Mouse (Mus musculus) forebrain, embryonic 14.5 days (tissue): ENCODE data around the gene BC049715. TPM values are rescaled to one million over a fixed set of nuclear protein-coding genes. Genes with fewer than 3 reads are reported as not detected.

Experiments used
- ATAC-seq: fragments of 200-750 bp; cut with Nextera tagmentation; 2 replicates; pipeline ENCODE4 v1.8.0; 2017; ENCODE audit warnings: mild to moderate bottlenecking, moderate library complexity
- DNase-seq: peaks from one replicate; pipeline ENCODE4 v3.0.0-alpha.2; 2015; ENCODE audit warnings: low spot score
- H3K27ac ChIP-seq: fragments of 300-500 bp; sonication (generic); 2 replicates; pipeline ENCODE4 v1.5.1; 2014; ENCODE audit warnings: low read depth, mild to moderate bottlenecking, control low read depth, low read length, moderate library complexity
- H3K27me3 ChIP-seq: fragments of 300-500 bp; sonication (generic); replicated peaks from 2 replicates; pipeline ENCODE4 v1.6.1; 2014; ENCODE audit warnings: low read length, control low read depth, mixed read lengths; ENCODE audit not compliant: control insufficient read depth, insufficient read depth
- H3K36me3 ChIP-seq: fragments of 300-500 bp; sonication (generic); 2 replicates; pipeline ENCODE4 v1.6.1; 2014; ENCODE audit warnings: low read length, control low read depth; ENCODE audit not compliant: control insufficient read depth, insufficient read depth
- H3K4me1 ChIP-seq: fragments of 300-500 bp; sonication (generic); 2 replicates; pipeline ENCODE4 v1.6.1; 2014; ENCODE audit warnings: antibody characterized with exemption, low read length, control low read depth; ENCODE audit not compliant: control insufficient read depth, insufficient read depth
- H3K4me2 ChIP-seq: fragments of 300-500 bp; sonication (generic); 2 replicates; pipeline ENCODE4 v1.6.1; 2014; ENCODE audit warnings: mild to moderate bottlenecking, control low read depth, low read length
- H3K4me3 ChIP-seq: fragments of 300-500 bp; sonication (generic); 2 replicates; pipeline ENCODE4 v1.5.1; 2014; ENCODE audit warnings: low read depth, low read length, control low read depth
- H3K9ac ChIP-seq: fragments of 300-500 bp; sonication (generic); 2 replicates; pipeline ENCODE4 v1.6.1; 2014; ENCODE audit warnings: mild to moderate bottlenecking, low read length, control low read depth, moderate library complexity
- H3K9me3 ChIP-seq: fragments of 300-500 bp; sonication (generic); replicated peaks from 2 replicates; pipeline ENCODE4 v1.6.1; 2016; ENCODE audit warnings: low read length, control low read depth, mixed read lengths; ENCODE audit not compliant: control insufficient read depth
- WGBS: fragments of 180-500 bp; shearing (Covaris S2); extraction: QIAGEN DNeasy Blood & Tissue Kit; methylation state at CpG from one replicate; pipeline ENCODE4 v1.1.7; 2014; 5-methylcytosine and 5-hydroxymethylcytosine counted together
- microRNA-seq: library from miRNA; unstranded; fragments of <30 nt; microRNA quantifications from one replicate; pipeline ENCODE4, GENCODE M21; 2016
- polyA plus RNA-seq: library from polyadenylated mRNA; unstranded; fragments of >200 nt; fragmentation: Nextera tagmentation; extraction: Ambion mirVana; gene quantifications from 2 replicates; pipeline ENCODE4 v1.2.1, GENCODE M21; 2014

Gene BC049715
- polyA plus RNA-seq, 1 experiment from 2014 or later = 0.86 TPM

GRCm38 (mm10) chr6:136887854-136888253, 60.4 kb downstream of the BC049715 start:
- Histone ChIP-seq H3K9ac (no peak overlapping the region), H3K4me2 (no peak overlapping the region), H3K36me3 (no peaks in the 10 kb centered on the region), H3K9me3 (no peaks in the 10 kb centered on the region), H3K4me1 (no peaks in the 10 kb centered on the region), H3K27ac (no peak overlapping the region), H3K4me3 (no peak overlapping the region), H3K27me3 (no peaks in the 10 kb centered on the region)
- ATAC-seq (no peak), DNase-seq (no peak)
- 81% methylated on average over 9 of the region's 9 CpGs for WGBS

- H3K36me3 ChIP-seq = no peaks in the 10 kb centered on the region
- no peaks in the 10 kb centered on the region for H3K4me1 ChIP-seq
- no peak overlapping the region for H3K27ac ChIP-seq
- ATAC-seq = no peak
- H3K4me3 ChIP-seq = no peak overlapping the region
- H3K9me3 ChIP-seq = no peaks in the 10 kb centered on the region
- 87% methylated on average over 6 of the region's 6 CpGs for WGBS
- no peak overlapping the region for H3K4me2 ChIP-seq
- no peak overlapping the region for H3K9ac ChIP-seq
- no peak for DNase-seq
- no peaks in the 10 kb centered on the region for H3K27me3 ChIP-seq
These were observed 61.6 kb downstream of the BC049715 start for GRCm38 (mm10) chr6:136889067-136889466.

GRCm38 (mm10) chr6:136889554-136889953, 62.1 kb downstream of the BC049715 start:
- no peak overlapping the region for H3K27ac ChIP-seq
- H3K9me3 ChIP-seq = no peaks in the 10 kb centered on the region
- H3K4me3 ChIP-seq = no peak overlapping the region
- DNase-seq = no peak
- no peaks in the 10 kb centered on the region for H3K36me3 ChIP-seq
- WGBS = 93% methylated on average over 6 of the region's 6 CpGs
- H3K9ac ChIP-seq = no peak overlapping the region
- H3K27me3 ChIP-seq = no peaks in the 10 kb centered on the region
- no peak for ATAC-seq
- H3K4me1 ChIP-seq = no peaks in the 10 kb centered on the region
- no peak overlapping the region for H3K4me2 ChIP-seq

Small RNAs within 50 kb of the gene (microRNA-seq; reads per million reads assigned to microRNA genes)
- gene Gm44364 = not detected

Other genes starting within 250 kb of the BC049715 start
- 0.31 and 0.43 TPM in 2 replicates for gene Plbd1, start 165.7 kb upstream of the BC049715 start, polyA plus RNA-seq
- 0.12 and 0.18 TPM in 2 replicates for gene Gucy2c, start 45.9 kb upstream of the BC049715 start, polyA plus RNA-seq
- gene Hist4h4, start 23.2 kb upstream of the BC049715 start, polyA plus RNA-seq = 0.61 and 1.5 TPM in 2 replicates
- 97.3 and 108 TPM in 2 replicates for gene H2afj, start 19.4 kb upstream of the BC049715 start, polyA plus RNA-seq
- gene Wbp11, start 607 bp downstream of the BC049715 start, polyA plus RNA-seq = 65.3 and 76.5 TPM in 2 replicates
- gene Smco3, start 7.8 kb downstream of the BC049715 start, polyA plus RNA-seq = 1.1 and 1.5 TPM in 2 replicates
- gene Art4, start 30.1 kb downstream of the BC049715 start, polyA plus RNA-seq = 0.14 TPM in 1 of 2 replicates, not detected in the other
- gene Mgp, start 48.2 kb downstream of the BC049715 start, polyA plus RNA-seq = 5.0 and 9.4 TPM in 2 replicates
- 0.23 and 0.28 TPM in 2 replicates for gene Erp27, start 94.6 kb downstream of the BC049715 start, polyA plus RNA-seq
- gene Pde6h, start 96.2 kb downstream of the BC049715 start, polyA plus RNA-seq = not detected in 2 replicates
- gene Arhgdib, start 114.3 kb downstream of the BC049715 start, polyA plus RNA-seq = 17.9 and 18.8 TPM in 2 replicates